Mouse (Mus musculus) testis, postnatal 14 days (tissue): ENCODE measurements around the gene Olfr835.

ENCODE experiments used
- DNase-seq: peaks from one replicate; pipeline ENCODE4 v3.0.0; 2021; ENCODE audit warnings: low spot score

The Olfr835 gene

DNA sequence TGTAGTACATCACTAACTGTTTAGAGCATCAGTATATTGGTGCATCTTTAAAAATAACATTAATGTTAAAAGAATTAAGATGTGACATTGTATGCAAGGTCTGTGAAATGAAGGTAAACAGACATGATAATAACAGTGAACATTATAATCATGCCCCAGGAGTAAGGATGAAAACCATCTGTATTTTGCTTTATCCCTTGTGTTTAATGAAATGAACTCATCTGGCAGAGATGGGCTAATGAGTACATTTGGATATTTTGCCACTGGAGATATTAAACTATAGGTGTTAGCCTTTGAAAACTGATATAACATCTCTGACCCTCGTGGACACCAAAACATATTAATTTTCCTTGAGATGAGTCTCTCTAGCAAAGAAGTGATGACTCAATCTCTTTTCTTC, at the start of gene Olfr835:
Gene Olfr835 (plus strand): TSS at position 301 of the 400 bp plus-strand sequence.
- DNase-seq = no peak

- no peak for DNase-seq
Observed at GRCm38 (mm10) chr9:18987690-18988089, 44.8 kb upstream of the Olfr835 start, which contains the start of gene Olfr834. TSS of gene Olfr834 (plus strand) at chr9:18987990.

DNA sequence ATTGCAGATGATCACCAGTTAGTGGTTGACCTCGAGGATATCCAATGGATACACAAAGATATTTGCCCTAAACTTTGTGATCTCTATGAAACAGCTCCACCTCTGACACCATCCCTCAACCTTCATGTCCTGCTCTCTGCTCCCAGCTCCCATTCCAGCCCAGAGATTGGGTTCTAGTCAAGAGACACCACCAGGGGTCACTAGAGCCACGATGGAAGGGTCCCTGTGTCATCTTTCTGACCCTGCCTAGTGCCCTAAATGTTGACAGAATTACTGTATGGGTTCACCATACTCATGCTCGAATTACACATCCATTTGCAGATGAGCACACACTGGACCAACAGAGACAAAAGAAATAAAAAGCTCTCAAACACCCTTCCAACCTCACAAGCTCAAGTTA, 52.5 kb downstream of the Olfr835 start:
- no peak for DNase-seq
